Mouse (Mus musculus): ENCODE results near the gene 4933421I07Rik. TPM values are rescaled to one million over a fixed set of nuclear protein-coding genes. Genes with fewer than 3 reads are reported as not detected.

Gene 4933421I07Rik
- total RNA-seq (2014; rRNA removed; ENCODE audit: low replicate concordance) (not detected in 2 replicates), polyA plus RNA-seq (2015; fragmentation: Nextera tagmentation; extraction: Ambion mirVana) (not detected in 2 replicates)

GRCm38 (mm10) chr7:42447850-42448249 is at the start of gene 4933421I07Rik:
Gene 4933421I07Rik (minus strand): TSS chr7:42448120.
- DNase-seq (ENCODE audit: low spot score) (no peak), ATAC-seq (ENCODE audit: insufficient read depth, low read depth) (no peak)
- H3K9me3 ChIP-seq (replicated peaks; ENCODE audit: control insufficient read depth, low read length) = no peaks in the 10 kb centered on the region
- no peaks in the 10 kb centered on the region for H3K4me1 ChIP-seq (ENCODE audit: control insufficient read depth, insufficient read depth)
- H3K4me3 ChIP-seq (ENCODE audit: low read depth, low read length) = no peak within 1 kb of the TSS
- no peaks in the 10 kb centered on the region for H3K36me3 ChIP-seq (replicated peaks; ENCODE audit: control insufficient read depth, insufficient read depth, low read length)
- no peak within 1 kb of the TSS for H3K9ac ChIP-seq (replicated peaks; ENCODE audit: low read depth, low read length)
- no peak for TF ChIP-seq CTCF (IDR thresholded peaks at IDR 0.05; ENCODE audit: low read depth)
- TF ChIP-seq EP300 (IDR thresholded peaks at IDR 0.05; ENCODE audit: low read depth) = no peak
- 52% methylated on average over 5 of the region's 5 CpGs for WGBS
- no peak within 1 kb of the TSS for H3K4me2 ChIP-seq (ENCODE audit: low read depth, low read length)
- H3K27me3 ChIP-seq (ENCODE audit: control insufficient read depth, insufficient read depth, low read length) = no peaks in the 10 kb centered on the region
- H3K27ac ChIP-seq (ENCODE audit: low read depth) = no peak within 1 kb of the TSS

GRCm38 (mm10) chr7:42497356-42497755 is 49.4 kb upstream of the 4933421I07Rik start:
- Histone ChIP-seq H3K27ac (ENCODE audit: low read depth) (no peak overlapping the region), H3K36me3 (replicated peaks; ENCODE audit: control insufficient read depth, insufficient read depth, low read length) (no peaks in the 10 kb centered on the region), H3K4me2 (ENCODE audit: low read depth, low read length) (no peak overlapping the region), H3K9ac (replicated peaks; ENCODE audit: low read depth, low read length) (no peak overlapping the region), H3K4me1 (ENCODE audit: control insufficient read depth, insufficient read depth) (no peaks in the 10 kb centered on the region), H3K9me3 (replicated peaks; ENCODE audit: control insufficient read depth, low read length) (no peaks in the 10 kb centered on the region), H3K4me3 (ENCODE audit: low read depth, low read length) (no peak overlapping the region), H3K27me3 (ENCODE audit: control insufficient read depth, insufficient read depth, low read length) (no peaks in the 10 kb centered on the region)
- no peak for ATAC-seq (ENCODE audit: insufficient read depth, low read depth)
- TF ChIP-seq EP300 (IDR thresholded peaks at IDR 0.05; ENCODE audit: low read depth) (no peak), CTCF (IDR thresholded peaks at IDR 0.05; ENCODE audit: low read depth) (no peak)
- no peak for DNase-seq (ENCODE audit: low spot score)
- 88% methylated on average over 9 of the region's 9 CpGs for WGBS

DNA sequence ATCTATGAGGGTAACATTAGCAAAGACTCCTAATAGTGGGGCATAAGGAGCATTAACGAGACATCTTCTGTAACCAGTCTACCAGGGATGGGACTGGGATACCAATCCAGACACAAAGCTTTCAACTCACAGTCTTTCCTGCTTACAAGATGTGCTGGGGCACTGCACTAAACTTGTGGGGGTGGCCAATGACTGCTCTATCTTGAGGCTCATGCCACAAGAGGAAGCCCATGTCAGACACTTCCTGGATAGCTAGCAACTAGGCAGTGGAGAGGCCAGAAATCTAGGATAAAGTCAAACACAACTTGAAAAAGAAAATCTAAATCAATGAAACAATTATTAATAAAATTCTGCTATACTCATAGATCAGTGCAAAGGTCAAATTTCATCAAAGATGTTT is 48.3 kb upstream of the 4933421I07Rik start:
- Histone ChIP-seq H3K9ac (replicated peaks; ENCODE audit: low read depth, low read length) (no peak overlapping the region), H3K27ac (ENCODE audit: low read depth) (no peak overlapping the region), H3K4me2 (ENCODE audit: low read depth, low read length) (no peak overlapping the region), H3K9me3 (replicated peaks; ENCODE audit: control insufficient read depth, low read length) (no peaks in the 10 kb centered on the region), H3K27me3 (ENCODE audit: control insufficient read depth, insufficient read depth, low read length) (no peaks in the 10 kb centered on the region), H3K4me1 (ENCODE audit: control insufficient read depth, insufficient read depth) (no peaks in the 10 kb centered on the region), H3K4me3 (ENCODE audit: low read depth, low read length) (no peak overlapping the region), H3K36me3 (replicated peaks; ENCODE audit: control insufficient read depth, insufficient read depth, low read length) (no peaks in the 10 kb centered on the region)
- no peak for TF ChIP-seq CTCF (IDR thresholded peaks at IDR 0.05; ENCODE audit: low read depth)
- no peak for TF ChIP-seq EP300 (IDR thresholded peaks at IDR 0.05; ENCODE audit: low read depth)
- 100% methylated on average over 1 of the region's 1 CpGs for WGBS
- ATAC-seq (ENCODE audit: insufficient read depth, low read depth) = no peak
- no peak for DNase-seq (ENCODE audit: low spot score)

- no peak overlapping the region for H3K4me3 ChIP-seq (ENCODE audit: low read depth, low read length)
- TF ChIP-seq CTCF (IDR thresholded peaks at IDR 0.05; ENCODE audit: low read depth) (no peak), EP300 (IDR thresholded peaks at IDR 0.05; ENCODE audit: low read depth) (no peak)
- H3K9me3 ChIP-seq (replicated peaks; ENCODE audit: control insufficient read depth, low read length) = no peaks in the 10 kb centered on the region
- H3K36me3 ChIP-seq (replicated peaks; ENCODE audit: control insufficient read depth, insufficient read depth, low read length) = peaks cover 10% of the 10 kb centered on the region; the same call in 1 of the 2 replicates
- H3K9ac ChIP-seq (replicated peaks; ENCODE audit: low read depth, low read length) = no peak overlapping the region
- H3K4me2 ChIP-seq (ENCODE audit: low read depth, low read length) = no peak overlapping the region
- no peak for ATAC-seq (ENCODE audit: insufficient read depth, low read depth)
- H3K27me3 ChIP-seq (ENCODE audit: control insufficient read depth, insufficient read depth, low read length) = no peaks in the 10 kb centered on the region
- 80% methylated on average over 5 of the region's 5 CpGs for WGBS
- DNase-seq (ENCODE audit: low spot score) = no peak
- no peak overlapping the region for H3K27ac ChIP-seq (ENCODE audit: low read depth)
- H3K4me1 ChIP-seq (ENCODE audit: control insufficient read depth, insufficient read depth) = no peaks in the 10 kb centered on the region
Observed at GRCm38 (mm10) chr7:42490859-42491258, 42.9 kb upstream of the 4933421I07Rik start.

- H3K27ac ChIP-seq (ENCODE audit: low read depth) = no peak overlapping the region
- DNase-seq (ENCODE audit: low spot score) (no peak), ATAC-seq (ENCODE audit: insufficient read depth, low read depth) (no peak)
- no peak overlapping the region for H3K9ac ChIP-seq (replicated peaks; ENCODE audit: low read depth, low read length)
- H3K4me3 ChIP-seq (ENCODE audit: low read depth, low read length) = no peak overlapping the region
- H3K4me2 ChIP-seq (ENCODE audit: low read depth, low read length) = no peak overlapping the region
- no peaks in the 10 kb centered on the region for H3K27me3 ChIP-seq (ENCODE audit: control insufficient read depth, insufficient read depth, low read length)
- 78% methylated on average over 4 of the region's 4 CpGs for WGBS
- H3K36me3 ChIP-seq (replicated peaks; ENCODE audit: control insufficient read depth, insufficient read depth, low read length) = peaks cover 10% of the 10 kb centered on the region; the same call in 1 of the 2 replicates
- H3K9me3 ChIP-seq (replicated peaks; ENCODE audit: control insufficient read depth, low read length) = no peaks in the 10 kb centered on the region
- H3K4me1 ChIP-seq (ENCODE audit: control insufficient read depth, insufficient read depth) = no peaks in the 10 kb centered on the region
- no peak for TF ChIP-seq EP300 (IDR thresholded peaks at IDR 0.05; ENCODE audit: low read depth)
- no peak for TF ChIP-seq CTCF (IDR thresholded peaks at IDR 0.05; ENCODE audit: low read depth)
Observed at GRCm38 (mm10) chr7:42490358-42490757, 42.4 kb upstream of the 4933421I07Rik start.

DNA sequence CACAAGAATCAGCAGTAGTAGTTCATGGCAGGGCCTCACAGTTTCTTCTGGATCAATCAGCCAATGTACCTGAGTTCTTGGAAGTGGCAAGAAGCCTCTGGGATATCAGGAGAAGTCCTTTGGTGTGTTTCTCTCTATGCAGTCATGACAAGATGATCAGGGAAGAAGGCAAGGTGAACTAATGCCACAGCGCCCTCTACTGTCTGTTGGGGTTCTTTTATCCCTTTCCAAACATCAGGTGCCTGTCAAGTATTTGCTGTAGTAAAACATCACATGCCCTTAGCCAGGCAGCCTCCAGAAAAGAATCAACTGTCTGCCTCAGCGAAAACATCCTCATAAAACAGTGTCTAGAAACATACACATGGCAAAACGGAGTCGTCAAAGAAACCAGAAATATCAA is 6.7 kb upstream of the 4933421I07Rik start:
- no peak for DNase-seq (ENCODE audit: low spot score)
- no peak for TF ChIP-seq EP300 (IDR thresholded peaks at IDR 0.05; ENCODE audit: low read depth)
- TF ChIP-seq CTCF (IDR thresholded peaks at IDR 0.05; ENCODE audit: low read depth) = no peak
- Histone ChIP-seq H3K27ac (ENCODE audit: low read depth) (no peak overlapping the region), H3K27me3 (ENCODE audit: control insufficient read depth, insufficient read depth, low read length) (no peaks in the 10 kb centered on the region), H3K9me3 (replicated peaks; ENCODE audit: control insufficient read depth, low read length) (peaks cover 6% of the 10 kb centered on the region; the same call in 1 of the 2 replicates), H3K9ac (replicated peaks; ENCODE audit: low read depth, low read length) (no peak overlapping the region), H3K4me2 (ENCODE audit: low read depth, low read length) (no peak overlapping the region), H3K36me3 (replicated peaks; ENCODE audit: control insufficient read depth, insufficient read depth, low read length) (no peaks in the 10 kb centered on the region), H3K4me3 (ENCODE audit: low read depth, low read length) (no peak overlapping the region), H3K4me1 (ENCODE audit: control insufficient read depth, insufficient read depth) (no peaks in the 10 kb centered on the region)
- ATAC-seq (ENCODE audit: insufficient read depth, low read depth) = no peak
- WGBS = 48% methylated on average over 4 of the region's 4 CpGs
